Mouse (Mus musculus) liver, embryonic 14 days (tissue): ENCODE data around the gene B230217C12Rik. TPM values are rescaled to one million over a fixed set of nuclear protein-coding genes. Genes with fewer than 3 reads are reported as not detected.

ENCODE experiments used
- polyA plus RNA-seq: library from polyadenylated mRNA; depleted of rRNA; stranded (reverse); fragments of >200 nt; gene quantifications from 2 replicates; pipeline ENCODE4 v1.2.3, GENCODE M21; 2012; rRNA removed

B230217C12Rik gene
- polyA plus RNA-seq: 0.51 and 0.73 TPM in 2 replicates

DNA sequence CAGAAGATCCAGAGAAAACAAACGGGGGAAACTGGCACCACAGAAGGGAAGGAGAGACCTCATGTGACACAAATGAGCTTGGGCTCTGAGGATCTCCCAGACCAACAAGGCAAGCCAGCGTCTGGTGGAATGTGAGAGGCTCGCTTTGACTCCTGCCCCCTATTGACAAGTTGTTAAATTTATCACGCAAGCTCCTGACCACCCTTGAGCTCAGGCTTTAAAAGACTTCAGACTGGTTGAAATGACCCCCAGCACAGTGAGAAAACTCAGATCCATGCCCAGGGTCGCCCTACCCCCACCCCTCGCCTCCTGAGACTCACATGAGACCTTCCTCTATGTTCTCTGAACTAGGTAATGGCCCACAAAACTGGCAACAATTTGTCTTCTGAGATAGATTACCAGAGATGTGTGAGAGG is at the start of gene B230217C12Rik:
Gene B230217C12Rik, plus strand, starts transcription at position 242 of the 416 bp plus-strand sequence.

DNA sequence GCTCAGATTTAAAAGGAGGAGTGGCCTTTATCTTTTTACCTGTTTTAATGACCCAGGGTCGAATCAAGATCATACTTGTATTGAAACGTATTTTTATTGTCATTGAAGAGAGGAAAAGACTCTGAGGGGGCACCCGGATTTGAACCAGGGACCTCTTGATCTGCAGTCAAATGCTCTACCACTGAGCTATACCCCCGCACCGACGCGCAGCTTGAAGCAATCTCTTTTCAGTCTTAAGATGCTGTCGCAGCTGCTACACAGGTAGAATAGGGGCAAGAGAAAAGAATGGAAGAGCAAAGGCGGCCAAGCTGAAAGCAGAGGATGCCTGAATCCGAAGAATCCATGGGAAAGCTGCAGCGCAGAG is 41.8 kb upstream of the B230217C12Rik start, which contains the start of gene Lasp1:
Gene Lasp1, plus strand, starts transcription at position 219 of the 364 bp plus-strand sequence.

DNA sequence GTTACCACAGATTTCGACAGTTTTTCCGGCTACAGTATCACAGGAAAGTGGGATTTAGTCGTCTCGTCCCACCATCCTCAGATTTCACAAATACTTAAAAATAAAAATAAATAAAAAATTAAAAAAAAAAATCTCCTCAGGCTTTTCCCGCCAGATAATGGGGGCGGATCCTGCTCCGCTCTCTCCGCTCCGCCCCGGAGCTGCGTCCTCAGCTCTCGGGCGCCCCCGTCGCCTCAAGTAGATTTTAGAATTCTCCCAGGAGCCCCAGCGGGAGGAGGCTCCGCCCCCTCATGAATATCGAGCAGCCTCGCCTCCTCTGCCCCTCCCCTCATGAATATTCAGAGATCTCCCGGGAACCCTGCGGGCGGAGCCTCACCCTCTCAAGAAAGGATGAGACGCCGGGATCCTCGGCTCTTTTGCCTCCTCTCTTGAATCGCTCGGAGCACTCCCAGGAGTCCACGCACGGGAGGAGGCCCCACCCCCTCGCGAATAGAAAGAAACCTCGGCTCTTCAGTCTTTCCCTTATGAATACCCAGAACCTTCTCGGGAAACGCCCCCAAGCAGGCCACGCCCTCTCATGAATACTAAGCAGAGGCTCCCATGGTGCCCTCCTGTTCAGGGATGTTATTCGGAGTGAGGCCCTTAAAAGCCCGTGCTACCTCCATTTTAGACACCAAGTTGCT is 43.5 kb downstream of the B230217C12Rik start, which contains the start of gene Fbxo47:
Gene Fbxo47, minus strand, starts transcription at position 237 of the 683 bp plus-strand sequence.

Other genes with a start within 250 kb of the B230217C12Rik start
- gene Epop, start 211.1 kb upstream of the B230217C12Rik start, polyA plus RNA-seq: 0.62 and 0.67 TPM in 2 replicates
- 1.00 and 1.2 TPM in 2 replicates for gene Mllt6, start 177.4 kb upstream of the B230217C12Rik start, polyA plus RNA-seq
- 4.9 and 5.2 TPM in 2 replicates for gene Cisd3, start 155.0 kb upstream of the B230217C12Rik start, polyA plus RNA-seq
- 3.9 and 4.6 TPM in 2 replicates for gene Pcgf2, start 140.3 kb upstream of the B230217C12Rik start, polyA plus RNA-seq
- gene Psmb3, start 137.4 kb upstream of the B230217C12Rik start, polyA plus RNA-seq: 180 and 207 TPM in 2 replicates
- 4.7 and 5.4 TPM in 2 replicates for gene Pip4k2b, start 96.1 kb upstream of the B230217C12Rik start, polyA plus RNA-seq
- 5.7 and 5.8 TPM in 2 replicates for gene Cwc25, start 74.2 kb upstream of the B230217C12Rik start, polyA plus RNA-seq
- gene 1700001P01Rik, start 64.9 kb upstream of the B230217C12Rik start, polyA plus RNA-seq: 0.06 TPM in 1 of 2 replicates, not detected in the other
- gene Rpl23, start 58.3 kb upstream of the B230217C12Rik start, polyA plus RNA-seq: 582 and 642 TPM in 2 replicates
- 17.7 and 19.5 TPM in 2 replicates for gene Lasp1, start 41.8 kb upstream of the B230217C12Rik start, polyA plus RNA-seq
- 0.22 and 0.24 TPM in 2 replicates for gene Fbxo47, start 43.4 kb downstream of the B230217C12Rik start, polyA plus RNA-seq
- 0.27 and 0.35 TPM in 2 replicates for gene Plxdc1, start 145.7 kb downstream of the B230217C12Rik start, polyA plus RNA-seq
- 2.2 and 2.9 TPM in 2 replicates for gene Arl5c, start 155.4 kb downstream of the B230217C12Rik start, polyA plus RNA-seq
- gene Cacnb1, start 182.3 kb downstream of the B230217C12Rik start, polyA plus RNA-seq: 0.50 and 0.90 TPM in 2 replicates
- 1,065 and 1,104 TPM in 2 replicates for gene Rpl19, start 185.9 kb downstream of the B230217C12Rik start, polyA plus RNA-seq
- gene Stac2, start 212.7 kb downstream of the B230217C12Rik start, polyA plus RNA-seq: 0.01 TPM in 1 of 2 replicates, not detected in the other